Mouse (Mus musculus): Measurements from ENCODE around the gene Klhl21. TPM values are rescaled to one million over a fixed set of nuclear protein-coding genes. Genes with fewer than 3 reads are reported as not detected.
A peak's percentile ranks its signal among the peaks of the same experiment; 100 is the strongest.

Gene Klhl21
- polyA plus RNA-seq, 2 experiments = 2.3 to 4.4 TPM

DNA sequence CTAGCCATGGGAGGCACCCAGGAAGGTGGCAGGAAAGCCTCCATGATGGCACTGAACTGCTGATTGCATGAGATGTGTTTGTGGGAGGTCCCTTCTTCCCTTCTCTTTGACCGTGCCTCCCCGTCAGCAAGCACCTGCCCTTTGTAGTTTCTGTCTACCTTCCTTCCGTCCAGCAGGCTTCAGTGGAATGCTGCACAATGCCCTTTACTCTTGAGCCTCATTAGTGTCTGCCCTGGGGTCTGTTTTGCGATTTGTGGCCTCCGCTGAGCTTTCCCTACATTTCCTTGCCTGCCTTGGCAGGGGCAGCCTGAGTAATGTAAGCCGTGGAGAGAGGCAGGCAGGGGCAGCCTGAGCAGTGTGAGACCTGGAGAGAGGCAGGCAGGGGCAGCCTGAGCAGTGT lies 36.0 kb downstream of the Klhl21 start:
- Histone ChIP-seq H3K9ac (replicated peaks) (no peak overlapping the region), H3K4me2 (ENCODE audit: low read depth) (no peak overlapping the region), H3K36me3 (replicated peaks; ENCODE audit: control insufficient read depth, insufficient read depth, low read depth) (peaks cover 72% of the 10 kb centered on the region), H3K9me3 (ENCODE audit: control insufficient read depth, low read length) (no peaks in the 10 kb centered on the region), H3K27ac (no peak overlapping the region), H3K27me3 (ENCODE audit: control insufficient read depth, insufficient read depth, low read length) (no peaks in the 10 kb centered on the region), H3K4me3 (ENCODE audit: insufficient read depth in 1 of 2, low read depth in 2 of 2, low read length in 2 of 2) (no peak overlapping the region), H3K4me1 (replicated peaks; ENCODE audit: control insufficient read depth in 2 of 2, insufficient read depth in 2 of 2, low read length in 1 of 2) (peaks cover 2 to 6% of the 10 kb centered on the region in 2 experiments; a peak in 3 of 4 replicates)
- DNase-seq (ENCODE audit: low read depth in 3 of 3, low spot score in 3 of 3) (no peak), ATAC-seq (ENCODE audit: insufficient read depth) (no peak)
- WGBS (ENCODE audit: insufficient replicate concordance) = 85% methylated on average over 6 of the region's 6 CpGs
- TF ChIP-seq EP300 (IDR thresholded peaks at IDR 0.05; ENCODE audit: low read depth) = no peak
- no peak for TF ChIP-seq CTCF (IDR thresholded peaks at IDR 0.05; ENCODE audit: low read depth)

DNA sequence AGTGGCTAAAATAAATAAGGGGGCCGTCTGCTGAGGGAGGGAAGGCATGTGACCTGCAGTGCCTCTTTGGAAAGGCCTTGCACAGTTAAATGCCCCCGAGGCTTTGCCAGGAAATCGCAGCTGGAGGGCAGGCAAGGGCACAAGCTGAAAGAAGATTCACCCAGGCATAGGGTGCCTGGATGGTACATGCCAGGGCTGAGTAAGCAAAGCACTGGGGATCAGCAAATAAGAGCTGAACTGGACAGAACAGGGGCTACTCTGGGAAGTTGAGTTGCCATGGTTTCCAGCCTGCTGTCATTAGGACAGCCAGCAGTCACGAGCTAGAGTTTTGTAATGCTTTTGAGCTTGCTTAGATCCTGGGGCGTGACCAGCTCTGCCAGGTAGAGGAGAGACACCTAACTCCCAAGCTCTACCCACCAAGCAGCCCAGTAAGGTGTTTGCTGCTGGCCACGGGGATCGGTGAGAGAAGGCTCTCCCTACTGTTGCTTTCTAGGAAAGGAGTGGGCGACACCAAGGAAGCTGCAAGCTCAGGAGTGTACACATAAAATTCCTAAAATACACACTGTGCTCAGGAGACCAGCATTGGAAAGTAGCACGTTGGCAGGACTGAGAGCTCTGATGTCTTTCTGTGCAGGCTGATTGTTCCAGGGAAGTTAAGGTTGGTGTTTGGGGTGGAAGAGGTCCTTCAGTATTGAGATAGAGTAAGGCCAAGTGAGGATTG lies 53.9 kb downstream of the Klhl21 start:
- no peak overlapping the region for H3K27ac ChIP-seq
- no peaks in the 10 kb centered on the region for H3K4me1 ChIP-seq (replicated peaks; ENCODE audit: control insufficient read depth in 2 of 2, insufficient read depth in 2 of 2, low read length in 1 of 2)
- peaks cover 20% of the 10 kb centered on the region for H3K36me3 ChIP-seq (replicated peaks; ENCODE audit: control insufficient read depth, insufficient read depth, low read depth)
- TF ChIP-seq EP300 (IDR thresholded peaks at IDR 0.05; ENCODE audit: low read depth) = no peak
- TF ChIP-seq CTCF (IDR thresholded peaks at IDR 0.05; ENCODE audit: low read depth) = no peak
- H3K4me3 ChIP-seq (ENCODE audit: insufficient read depth in 1 of 2, low read depth in 2 of 2, low read length in 2 of 2) = no peak overlapping the region
- ATAC-seq (ENCODE audit: insufficient read depth) (peak; percentile 33; the same call in 1 of the 2 replicates), DNase-seq (ENCODE audit: low read depth in 3 of 3, low spot score in 3 of 3) (peak in 1 of 3 experiments; percentile 19)
- H3K9me3 ChIP-seq (ENCODE audit: control insufficient read depth, low read length) = no peaks in the 10 kb centered on the region
- 66% methylated on average over 9 of the region's 9 CpGs for WGBS (ENCODE audit: insufficient replicate concordance)
- no peaks in the 10 kb centered on the region for H3K27me3 ChIP-seq (ENCODE audit: control insufficient read depth, insufficient read depth, low read length)
- no peak overlapping the region for H3K9ac ChIP-seq (replicated peaks)
- no peak overlapping the region for H3K4me2 ChIP-seq (ENCODE audit: low read depth)

DNA sequence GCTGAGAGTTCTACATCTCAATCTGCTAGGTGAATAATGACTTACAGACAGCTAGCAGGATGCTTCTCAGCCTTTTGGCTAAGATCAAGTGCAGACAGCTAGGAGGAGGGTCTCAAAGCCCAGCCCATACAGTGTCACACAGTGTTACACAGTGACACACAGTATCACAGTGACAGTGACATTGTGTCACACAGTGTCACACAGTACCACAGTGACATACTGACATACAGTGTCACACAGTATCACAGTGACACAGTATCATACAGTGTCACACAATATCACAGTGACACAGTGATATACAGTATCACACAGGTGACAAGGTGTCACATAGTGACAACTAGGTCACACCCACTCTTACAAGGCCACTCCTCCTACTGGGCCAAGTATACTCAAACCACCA lies 58.7 kb downstream of the Klhl21 start:
- no peak overlapping the region for H3K4me3 ChIP-seq (ENCODE audit: insufficient read depth in 1 of 2, low read depth in 2 of 2, low read length in 2 of 2)
- H3K27me3 ChIP-seq (ENCODE audit: control insufficient read depth, insufficient read depth, low read length) = no peaks in the 10 kb centered on the region
- H3K4me2 ChIP-seq (ENCODE audit: low read depth) = no peak overlapping the region
- H3K36me3 ChIP-seq (replicated peaks; ENCODE audit: control insufficient read depth, insufficient read depth, low read depth) = no peaks in the 10 kb centered on the region
- no peak overlapping the region for H3K27ac ChIP-seq
- DNase-seq (ENCODE audit: low read depth in 3 of 3, low spot score in 3 of 3) (no peak), ATAC-seq (ENCODE audit: insufficient read depth) (peak; percentile 37)
- no peaks in the 10 kb centered on the region for H3K9me3 ChIP-seq (ENCODE audit: control insufficient read depth, low read length)
- TF ChIP-seq EP300 (IDR thresholded peaks at IDR 0.05; ENCODE audit: low read depth) = no peak
- TF ChIP-seq CTCF (IDR thresholded peaks at IDR 0.05; ENCODE audit: low read depth) = no peak
- H3K9ac ChIP-seq (replicated peaks) = no peak overlapping the region
- H3K4me1 ChIP-seq (replicated peaks; ENCODE audit: control insufficient read depth in 2 of 2, insufficient read depth in 2 of 2, low read length in 1 of 2) = no peaks in the 10 kb centered on the region

Other genes with a start within 250 kb of the Klhl21 start
- 4.8 and 7.3 TPM in 2 replicates for gene Camta1, start 146.9 kb upstream of the Klhl21 start, polyA plus RNA-seq (2012; rRNA removed)
- 31.0 and 32.8 TPM in 2 replicates for gene Camta1, start 146.9 kb upstream of the Klhl21 start, polyA plus RNA-seq (2014; fragmentation: Nextera tagmentation; extraction: Ambion mirVana)
- 32.9 and 34.4 TPM in 2 replicates for gene Dnajc11, start 75.1 kb upstream of the Klhl21 start, polyA plus RNA-seq (2012; rRNA removed)
- 32.9 and 42.2 TPM in 2 replicates for gene Dnajc11, start 75.1 kb upstream of the Klhl21 start, polyA plus RNA-seq (2014; fragmentation: Nextera tagmentation; extraction: Ambion mirVana)
- gene Thap3, start 19.8 kb upstream of the Klhl21 start, polyA plus RNA-seq (2012; rRNA removed) = 4.8 and 5.0 TPM in 2 replicates
- 4.5 and 5.2 TPM in 2 replicates for gene Thap3, start 19.8 kb upstream of the Klhl21 start, polyA plus RNA-seq (2014; fragmentation: Nextera tagmentation; extraction: Ambion mirVana)
- gene Phf13, start 12.5 kb upstream of the Klhl21 start, polyA plus RNA-seq (2012; rRNA removed) = 2.8 and 2.9 TPM in 2 replicates
- gene Phf13, start 12.5 kb upstream of the Klhl21 start, polyA plus RNA-seq (2014; fragmentation: Nextera tagmentation; extraction: Ambion mirVana) = 3.7 and 5.2 TPM in 2 replicates
- 8.2 and 10.7 TPM in 2 replicates for gene Zbtb48, start 18.9 kb downstream of the Klhl21 start, polyA plus RNA-seq (2012; rRNA removed)
- gene Zbtb48, start 18.9 kb downstream of the Klhl21 start, polyA plus RNA-seq (2014; fragmentation: Nextera tagmentation; extraction: Ambion mirVana) = 6.4 and 8.8 TPM in 2 replicates
- 0.03 and 0.06 TPM in 2 replicates for gene Tas1r1, start 29.8 kb downstream of the Klhl21 start, polyA plus RNA-seq (2012; rRNA removed)
- not detected in 2 replicates for gene Tas1r1, start 29.8 kb downstream of the Klhl21 start, polyA plus RNA-seq (2014; fragmentation: Nextera tagmentation; extraction: Ambion mirVana)
- gene Nol9, start 30.5 kb downstream of the Klhl21 start, polyA plus RNA-seq (2012; rRNA removed) = 9.8 and 11.1 TPM in 2 replicates
- gene Nol9, start 30.5 kb downstream of the Klhl21 start, polyA plus RNA-seq (2014; fragmentation: Nextera tagmentation; extraction: Ambion mirVana) = 11.5 and 16.3 TPM in 2 replicates
- gene Plekhg5, start 63.7 kb downstream of the Klhl21 start, polyA plus RNA-seq (2012; rRNA removed) = 4.5 and 4.7 TPM in 2 replicates
- gene Plekhg5, start 63.7 kb downstream of the Klhl21 start, polyA plus RNA-seq (2014; fragmentation: Nextera tagmentation; extraction: Ambion mirVana) = 2.6 and 4.8 TPM in 2 replicates
- 0.68 and 0.93 TPM in 2 replicates for gene Tnfrsf25, start 107.1 kb downstream of the Klhl21 start, polyA plus RNA-seq (2012; rRNA removed)
- 0.15 and 0.16 TPM in 2 replicates for gene Tnfrsf25, start 107.1 kb downstream of the Klhl21 start, polyA plus RNA-seq (2014; fragmentation: Nextera tagmentation; extraction: Ambion mirVana)
- gene Espn, start 143.6 kb downstream of the Klhl21 start, polyA plus RNA-seq (2012; rRNA removed) = 1.2 and 1.5 TPM in 2 replicates
- 1.2 and 1.9 TPM in 2 replicates for gene Espn, start 143.6 kb downstream of the Klhl21 start, polyA plus RNA-seq (2014; fragmentation: Nextera tagmentation; extraction: Ambion mirVana)
- 0.01 and 0.02 TPM in 2 replicates for gene Hes2, start 150.1 kb downstream of the Klhl21 start, polyA plus RNA-seq (2012; rRNA removed)
- gene Hes2, start 150.1 kb downstream of the Klhl21 start, polyA plus RNA-seq (2014; fragmentation: Nextera tagmentation; extraction: Ambion mirVana) = 0.05 TPM in 1 of 2 replicates, not detected in the other
- gene Acot7, start 169.3 kb downstream of the Klhl21 start, polyA plus RNA-seq (2012; rRNA removed) = 10.8 and 12.5 TPM in 2 replicates
- gene Acot7, start 169.3 kb downstream of the Klhl21 start, polyA plus RNA-seq (2014; fragmentation: Nextera tagmentation; extraction: Ambion mirVana) = 12.2 and 13.0 TPM in 2 replicates

Data from liver, embryonic 14.5 days (tissue).